Mouse (Mus musculus) ZHBTc4 (cell line): ENCODE measurements at regions not wholly inside any gene's neighbourhood (a gene's known extent, or its start where the extent isn't known, plus 50 kb on each side); places are given as distances from the start of the nearest gene placed in this dataset.

ENCODE experiments used
- DNase-seq: peaks from one replicate; pipeline ENCODE4 v3.0.0-alpha.2; 2011; ENCODE audit warnings: low read depth, low spot score

DNA sequence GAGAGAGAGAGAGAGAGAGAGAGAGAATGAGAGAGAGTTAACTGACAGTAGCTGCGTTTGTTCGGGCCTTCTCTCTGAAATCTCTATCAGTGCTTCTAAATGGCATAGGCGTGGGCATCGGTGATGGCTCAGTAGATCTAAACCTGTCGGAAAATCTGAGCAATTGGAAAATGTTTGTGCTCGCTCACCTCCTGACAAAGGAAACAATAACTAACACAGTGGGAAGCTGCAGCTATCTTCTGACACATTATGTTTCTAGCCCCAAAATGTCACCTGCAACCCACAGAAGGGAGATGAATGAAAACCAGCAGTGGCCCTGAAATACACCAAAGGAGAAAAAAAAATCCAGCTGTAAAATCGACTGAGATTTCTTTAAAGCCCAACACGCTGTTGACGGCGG lies 576.7 kb downstream of the Ttll7 start:
- no peak for DNase-seq

DNA sequence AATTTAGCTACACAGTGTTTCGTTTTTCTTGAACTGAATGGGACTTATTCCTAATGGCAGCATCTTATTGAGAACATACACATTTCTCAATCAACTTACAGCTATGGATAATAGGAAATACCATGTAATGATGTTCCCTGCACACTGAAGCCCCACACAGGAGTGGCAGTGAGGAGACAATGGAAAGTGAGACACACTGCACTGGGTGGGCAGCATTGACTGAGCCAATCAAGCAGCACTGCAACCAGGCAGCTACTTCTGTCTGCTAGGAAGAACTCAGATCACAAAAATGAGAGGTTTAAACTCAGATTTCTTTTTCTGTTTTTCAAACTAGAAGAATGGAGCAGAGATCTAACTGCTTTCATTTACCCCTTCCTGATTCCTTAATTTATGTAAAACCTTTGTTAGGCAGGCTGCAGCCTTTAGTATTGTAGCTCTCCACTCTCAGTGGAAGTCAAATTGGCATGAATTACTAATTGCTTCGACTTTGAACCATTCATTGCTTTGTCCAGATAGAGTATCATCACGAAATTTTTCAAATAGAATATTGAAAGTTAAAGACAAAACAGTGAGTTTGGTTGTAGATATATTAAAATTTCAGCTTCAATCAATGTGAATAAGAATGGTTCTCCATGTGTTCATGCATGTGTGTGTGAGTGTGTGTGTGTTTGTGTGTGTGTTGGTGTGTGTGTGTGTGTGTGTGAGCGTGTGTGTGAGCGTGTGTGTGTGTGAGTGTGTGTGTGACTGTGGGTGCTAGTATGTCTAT lies 590.9 kb downstream of the Ttll7 start:
- DNase-seq, result no peak

DNA sequence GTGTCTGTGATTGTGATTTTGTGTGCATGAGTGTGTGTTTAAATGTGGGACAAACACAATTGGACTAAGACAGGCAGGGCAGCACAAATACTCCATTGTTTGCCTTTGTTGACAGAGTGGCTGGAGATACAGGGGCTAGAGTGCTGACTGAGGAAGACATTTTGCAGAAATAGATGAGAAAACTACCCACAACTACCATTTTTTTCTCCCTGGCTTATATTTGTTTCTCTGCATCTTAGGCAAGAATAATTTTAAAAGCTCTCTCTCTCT lies 591.5 kb downstream of the Ttll7 start:
- DNase-seq, result no peak

DNA sequence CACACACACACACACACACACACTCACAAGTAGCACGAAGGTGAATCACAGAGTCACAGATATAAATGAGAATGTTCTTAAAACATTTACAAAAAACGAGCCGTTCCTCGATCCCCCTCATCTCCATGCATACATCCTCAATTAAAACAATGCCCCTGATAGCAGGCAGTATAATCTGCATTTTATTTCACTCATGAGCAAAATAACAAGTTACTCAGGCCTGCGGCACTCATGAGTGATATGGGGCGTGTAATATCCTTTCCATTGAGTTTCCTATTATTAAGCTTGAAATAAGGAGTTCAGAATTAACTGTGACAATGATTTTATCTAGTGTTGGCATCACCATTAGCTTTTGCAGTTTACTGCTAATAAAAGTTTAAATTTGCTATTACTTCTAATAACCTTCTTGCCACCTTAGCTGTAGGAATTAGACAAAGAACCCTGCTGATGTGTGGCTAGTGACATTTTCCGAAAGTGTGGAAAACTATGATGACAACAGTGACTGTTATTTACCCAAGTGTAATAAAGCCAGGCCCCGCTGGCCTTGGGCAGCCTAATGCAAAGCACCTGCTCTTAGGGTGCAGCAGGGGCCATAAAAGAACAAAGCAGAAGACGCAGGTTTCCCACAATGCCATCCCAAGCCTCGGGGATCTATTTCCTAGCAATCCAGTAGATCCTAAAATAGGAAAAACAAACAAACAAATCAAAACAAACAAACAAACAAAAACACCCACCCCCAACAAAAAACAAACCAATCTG lies 592.0 kb downstream of the Ttll7 start:
- DNase-seq, result no peak

DNA sequence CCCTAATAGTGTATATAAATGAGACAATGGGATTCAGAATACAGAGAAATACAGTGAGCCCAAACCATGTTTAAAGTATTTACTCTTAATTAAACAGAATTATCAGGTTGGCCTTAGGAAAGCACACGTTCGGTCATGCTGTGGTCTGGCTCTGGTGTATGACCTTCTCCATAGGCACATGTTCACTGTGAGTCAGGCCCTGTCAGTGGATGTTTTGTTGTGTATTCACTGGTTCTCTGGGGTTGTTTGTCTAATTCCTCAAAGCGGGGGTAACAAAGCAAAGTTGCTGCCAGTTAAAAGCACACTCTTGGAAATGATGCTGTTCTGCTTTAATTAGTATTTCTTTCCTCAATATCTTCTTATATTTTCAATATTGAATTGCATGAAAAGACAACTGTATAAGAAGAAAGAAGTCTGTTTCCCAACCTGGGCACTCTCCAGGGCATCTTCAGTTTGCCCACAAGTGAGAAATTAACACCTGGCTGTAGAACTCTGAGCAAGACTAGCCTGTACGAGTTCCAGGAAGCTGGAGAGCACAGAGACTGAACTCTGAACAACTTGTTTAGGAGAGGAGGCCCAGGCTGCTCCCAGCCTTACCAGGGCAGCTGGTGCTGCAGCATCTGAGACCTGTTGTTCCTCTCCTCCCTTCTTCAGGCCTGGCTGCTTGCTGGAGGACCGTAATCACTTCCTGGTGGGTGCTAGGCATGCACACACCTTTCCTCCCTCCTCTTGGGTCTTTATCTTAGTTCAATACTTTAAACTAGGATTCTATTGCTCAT lies 593.1 kb downstream of the Ttll7 start:
- no peak for DNase-seq

DNA sequence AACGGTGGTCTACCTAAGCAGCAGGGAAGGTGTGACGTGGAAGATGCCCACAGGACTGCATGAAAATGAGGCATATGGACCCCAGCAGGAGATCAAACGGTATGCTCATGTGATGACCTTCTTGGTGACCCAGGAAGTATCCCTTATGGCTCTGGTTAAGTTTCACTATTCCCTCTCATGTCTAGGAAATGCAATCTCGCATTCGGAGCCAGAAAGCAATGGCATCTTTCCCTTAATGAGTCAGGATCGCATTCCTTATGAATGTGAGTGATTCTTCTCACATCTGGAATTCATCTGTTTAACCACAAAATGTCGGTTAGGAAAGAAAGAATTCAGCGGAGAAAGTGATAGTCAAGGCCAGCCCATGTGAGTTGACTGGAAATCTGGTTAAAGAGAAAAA lies 593.7 kb downstream of the Ttll7 start:
- no peak for DNase-seq

DNA sequence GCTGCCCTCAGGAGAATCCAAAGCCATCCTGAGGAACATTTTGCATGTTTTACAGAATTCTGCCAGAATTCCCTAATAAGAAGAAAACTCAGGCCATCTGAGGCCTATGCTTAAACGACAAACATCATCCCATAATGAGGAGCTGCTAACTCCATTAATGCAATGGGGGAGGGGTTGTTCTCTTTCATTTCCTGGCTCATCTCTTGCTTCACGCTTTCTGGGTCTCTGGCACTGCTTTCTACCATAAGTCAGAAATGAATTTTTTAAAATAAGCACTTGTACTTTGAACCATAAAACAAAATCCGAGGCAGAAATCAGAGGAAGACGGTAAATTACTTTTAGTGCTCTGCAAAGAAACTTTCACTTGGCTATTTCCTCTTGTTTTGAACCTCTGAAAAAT lies 600.0 kb downstream of the Ttll7 start:
- no peak for DNase-seq

DNA sequence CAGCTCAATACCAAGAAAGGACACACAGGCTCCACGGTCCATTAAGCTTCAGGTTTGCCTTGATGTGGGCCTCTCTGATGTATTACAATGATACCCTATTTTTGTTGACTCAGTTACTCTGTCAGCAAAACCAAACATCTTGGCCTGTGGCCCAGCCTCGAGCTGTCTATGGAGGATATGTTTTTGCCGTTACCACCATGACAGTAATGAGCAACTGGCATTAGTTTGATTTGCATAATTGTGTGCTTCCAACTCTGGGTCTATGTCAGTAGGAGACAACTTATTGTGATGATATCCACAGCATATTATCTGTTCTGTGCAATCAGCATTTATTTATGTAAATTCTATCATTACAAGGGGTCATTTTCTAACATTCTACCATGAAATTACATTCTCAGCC lies 603.2 kb downstream of the Ttll7 start:
- DNase-seq, result no peak

DNA sequence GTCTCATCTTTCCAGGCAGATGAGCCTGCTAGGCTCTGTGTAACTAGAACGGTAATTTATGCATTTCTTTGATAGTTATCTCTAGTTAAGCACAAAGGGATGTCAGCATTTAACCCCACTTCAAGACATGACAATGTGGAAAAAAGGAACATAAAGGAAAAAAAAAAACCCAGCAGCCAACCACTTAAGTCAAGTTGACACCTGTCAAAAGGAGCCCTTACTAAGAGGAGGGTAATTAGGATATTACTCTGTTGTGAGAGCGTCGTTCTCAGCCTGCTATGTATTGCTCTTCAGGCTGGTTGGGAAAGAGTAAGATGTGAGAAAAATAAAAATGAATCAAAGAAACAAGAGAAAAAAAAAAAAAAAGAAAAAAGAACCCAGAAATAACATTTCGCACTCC lies 604.1 kb downstream of the Ttll7 start:
- no peak for DNase-seq

DNA sequence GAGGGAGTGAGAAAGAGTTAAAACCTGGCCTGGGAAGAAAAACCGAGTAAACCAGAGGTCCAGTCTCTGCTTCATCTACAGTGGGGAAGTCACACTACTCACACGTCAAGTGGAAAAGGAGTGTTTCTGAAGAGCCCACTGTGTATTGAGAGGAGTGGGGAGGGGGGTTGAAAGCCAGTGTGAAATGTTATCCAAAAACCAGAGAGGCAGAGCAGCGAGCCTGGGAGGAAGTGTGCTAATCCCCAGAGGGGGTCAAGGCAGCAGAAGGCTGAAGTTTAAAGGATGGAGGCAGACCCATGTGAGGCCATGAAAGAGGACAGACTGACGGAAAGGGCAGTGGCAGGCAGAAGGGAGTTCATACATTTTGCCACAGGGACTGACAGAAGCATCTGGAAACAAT lies 605.9 kb downstream of the Ttll7 start:
- no peak for DNase-seq

DNA sequence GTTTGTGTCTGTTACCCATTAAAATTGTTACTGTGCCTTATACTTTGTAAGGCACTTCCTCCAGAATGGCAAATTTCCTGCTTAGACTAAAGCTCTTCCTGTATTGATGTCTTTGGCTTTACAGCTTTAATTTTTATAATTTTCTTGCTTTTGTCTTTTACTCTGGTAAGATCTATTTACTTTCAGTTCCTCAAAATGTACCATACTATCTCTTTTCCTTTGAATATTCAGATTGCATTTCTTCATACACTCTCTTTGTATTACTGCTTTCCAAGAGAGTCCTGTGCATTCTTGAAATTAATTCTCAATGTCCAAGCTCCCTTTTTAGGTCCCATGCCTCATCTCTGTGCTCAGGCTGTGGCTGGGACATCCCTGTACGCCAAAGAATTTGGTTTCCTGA lies 627.7 kb downstream of the Ttll7 start:
- no peak for DNase-seq
